Mouse (Mus musculus) MN1 (cell line): Measurements from ENCODE around the gene Tspan9.

ENCODE experiments used
- DNase-seq: peaks from one replicate; pipeline ENCODE4 v3.0.0-alpha.2; 2016; ENCODE audit warnings: low spot score

Tspan9 gene

GRCm38 (mm10) chr6:128133679-128134191, 9.7 kb downstream of the Tspan9 start:
- DNase-seq: no peak

GRCm38 (mm10) chr6:128132581-128132980, 10.8 kb downstream of the Tspan9 start:
- no peak for DNase-seq

GRCm38 (mm10) chr6:128131390-128131789, 12.0 kb downstream of the Tspan9 start:
- no peak for DNase-seq

- DNase-seq: no peak
These were observed 12.7 kb downstream of the Tspan9 start for GRCm38 (mm10) chr6:128130686-128131085.

- no peak for DNase-seq
These were observed 14.0 kb downstream of the Tspan9 start for GRCm38 (mm10) chr6:128129382-128129781.

GRCm38 (mm10) chr6:128127312-128127711, 16.1 kb downstream of the Tspan9 start:
- no peak for DNase-seq

- no peak for DNase-seq
These were observed 16.5 kb downstream of the Tspan9 start for GRCm38 (mm10) chr6:128126876-128127275.

GRCm38 (mm10) chr6:128125464-128125863, 17.9 kb downstream of the Tspan9 start:
- no peak for DNase-seq

- DNase-seq: no peak
These were observed 19.0 kb downstream of the Tspan9 start for GRCm38 (mm10) chr6:128124222-128124971.

GRCm38 (mm10) chr6:128122127-128122526, 21.3 kb downstream of the Tspan9 start:
- no peak for DNase-seq

GRCm38 (mm10) chr6:128121691-128122090, 21.7 kb downstream of the Tspan9 start:
- no peak for DNase-seq

GRCm38 (mm10) chr6:128120806-128121205, 22.6 kb downstream of the Tspan9 start:
- no peak for DNase-seq

- no peak for DNase-seq
These were observed 24.6 kb downstream of the Tspan9 start for GRCm38 (mm10) chr6:128118670-128119230.

- DNase-seq: no peak
These were observed 26.4 kb downstream of the Tspan9 start for GRCm38 (mm10) chr6:128116836-128117542.

- no peak for DNase-seq
These were observed 27.1 kb downstream of the Tspan9 start for GRCm38 (mm10) chr6:128116344-128116743.

- peak; percentile 11 for DNase-seq
These were observed 28.3 kb downstream of the Tspan9 start for GRCm38 (mm10) chr6:128115121-128115520.

GRCm38 (mm10) chr6:128112605-128113004, 30.8 kb downstream of the Tspan9 start:
- no peak for DNase-seq

GRCm38 (mm10) chr6:128111784-128112183, 31.6 kb downstream of the Tspan9 start:
- no peak for DNase-seq

- DNase-seq: peak; percentile 37
These were observed 34.9 kb downstream of the Tspan9 start for GRCm38 (mm10) chr6:128108324-128109035.

- no peak for DNase-seq
These were observed 35.7 kb downstream of the Tspan9 start for GRCm38 (mm10) chr6:128107698-128108097.

- DNase-seq: no peak
These were observed 37.2 kb downstream of the Tspan9 start for GRCm38 (mm10) chr6:128106154-128106553.

GRCm38 (mm10) chr6:128104712-128105324, 38.6 kb downstream of the Tspan9 start:
- DNase-seq: no peak
